Mouse (Mus musculus): ENCODE results near the gene Mxi1. TPM values are rescaled to one million over a fixed set of nuclear protein-coding genes. Genes with fewer than 3 reads are reported as not detected.

The Mxi1 gene
- polyA plus RNA-seq, 1 experiment from 2014 or later = 28.6 TPM

DNA sequence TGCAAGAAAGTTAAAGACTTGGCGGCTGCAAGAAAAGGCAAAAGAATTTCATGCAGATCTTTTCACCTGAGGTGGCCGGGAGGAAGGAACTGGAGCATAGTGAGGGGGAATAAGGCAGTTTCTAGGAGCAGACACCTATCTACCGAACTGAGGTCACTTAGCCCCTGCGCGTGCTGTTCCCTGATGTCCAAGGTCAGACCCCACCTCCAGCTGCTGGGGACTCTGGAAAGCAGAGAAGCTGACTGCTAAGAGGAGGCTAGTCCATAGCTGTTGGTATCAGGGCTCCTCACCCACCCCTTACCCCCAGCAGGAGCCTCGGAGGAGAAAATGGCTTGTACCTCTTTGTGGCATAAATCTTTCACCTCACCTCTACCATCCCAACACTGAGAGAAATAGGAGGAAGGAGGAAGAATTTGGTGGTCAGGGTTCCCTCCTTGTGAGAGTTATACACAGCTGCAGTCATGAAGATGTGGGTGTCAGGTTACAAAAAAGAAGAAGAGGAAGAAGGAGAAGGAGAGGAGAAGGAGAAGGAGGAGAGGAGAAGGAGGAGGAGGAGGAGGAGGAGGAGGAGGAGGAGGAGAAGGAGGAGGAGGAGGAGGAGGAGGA, 111.4 kb downstream of the Mxi1 start:
- no peaks in the 10 kb centered on the region for H3K36me3 ChIP-seq (ENCODE audit: control insufficient read depth, insufficient read depth, low read length)
- peaks cover 2% of the 10 kb centered on the region for H3K4me1 ChIP-seq (replicated peaks; ENCODE audit: control insufficient read depth, insufficient read depth)
- TF ChIP-seq CTCF (IDR thresholded peaks at IDR 0.05; ENCODE audit: low read depth) (no peak), EP300 (optimal IDR thresholded peaks at IDR 0.05) (no peak)
- DNase-seq (ENCODE audit: low spot score) = no peak
- no peak; the same call in 1 of the 2 replicates for ATAC-seq (ENCODE audit: low FRiP score, low TSS enrichment)
- peak overlapping the region; percentile 34; the same call in 1 of the 2 replicates for H3K4me3 ChIP-seq (ENCODE audit: low read depth, low read length)
- no peak overlapping the region for H3K9ac ChIP-seq (ENCODE audit: low read length)
- 0 out of 2 replicates have a peak overlapping the region, but pooled peaks have one; percentile 49 for H3K27ac ChIP-seq (replicated peaks)
- H3K27me3 ChIP-seq (ENCODE audit: control insufficient read depth, insufficient read depth, low read length) = no peaks in the 10 kb centered on the region
- 0% methylated on average over 6 of the region's 6 CpGs for WGBS
- H3K4me2 ChIP-seq (replicated peaks; ENCODE audit: low read depth) = peak overlapping the region; percentile 62
- H3K9me3 ChIP-seq (ENCODE audit: control insufficient read depth, low read length) = no peaks in the 10 kb centered on the region

DNA sequence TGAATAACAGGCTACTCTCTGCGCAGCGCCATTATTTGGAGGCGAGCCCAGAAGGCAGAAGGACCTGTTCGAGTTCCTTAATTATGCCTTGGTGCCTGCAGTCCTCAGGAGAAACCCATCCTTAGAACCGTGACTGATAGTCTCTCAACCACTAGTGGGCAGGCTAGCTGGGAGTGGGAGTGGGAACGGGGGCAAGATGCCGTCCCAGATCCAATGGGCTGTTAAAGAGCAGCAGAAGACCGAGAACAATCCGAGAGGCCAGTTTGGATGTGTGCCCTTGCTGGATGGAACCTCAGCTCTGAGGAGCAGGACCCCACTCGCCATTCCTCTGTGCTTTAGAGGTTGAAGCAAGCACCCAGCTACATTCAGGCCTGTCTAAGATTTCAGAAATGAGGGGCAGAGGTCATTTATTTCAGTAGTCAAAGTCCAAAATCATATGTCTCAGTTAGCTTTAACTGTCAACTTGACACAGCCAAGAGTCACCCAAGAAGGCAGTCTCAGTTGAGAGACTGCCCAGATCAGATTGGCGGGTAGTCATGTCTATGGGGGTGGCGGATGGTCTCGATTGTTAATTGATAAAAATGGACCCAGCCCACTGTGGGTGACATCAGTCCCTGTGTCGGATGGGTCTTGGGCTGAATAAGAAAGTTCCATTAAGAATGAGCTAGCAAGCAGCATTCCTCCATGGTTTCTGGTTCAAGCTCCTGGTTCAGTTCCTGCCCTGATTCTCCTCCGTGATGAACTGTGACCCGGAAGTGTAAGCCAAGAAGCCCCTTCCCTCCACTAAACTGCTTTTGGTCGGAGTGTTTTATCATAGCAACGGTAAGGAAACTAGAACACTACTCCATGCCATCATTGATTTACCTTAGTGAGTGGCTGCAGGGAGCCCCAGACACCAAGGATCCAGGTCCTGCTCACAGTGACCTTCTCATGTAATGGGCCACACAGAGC, 112.3 kb downstream of the Mxi1 start:
- Histone ChIP-seq H3K9me3 (ENCODE audit: control insufficient read depth, low read length) (no peaks in the 10 kb centered on the region), H3K4me2 (replicated peaks; ENCODE audit: low read depth) (no peak overlapping the region), H3K27ac (replicated peaks) (no peak overlapping the region), H3K9ac (ENCODE audit: low read length) (no peak overlapping the region), H3K27me3 (ENCODE audit: control insufficient read depth, insufficient read depth, low read length) (no peaks in the 10 kb centered on the region), H3K4me3 (ENCODE audit: low read depth, low read length) (no peak overlapping the region), H3K4me1 (replicated peaks; ENCODE audit: control insufficient read depth, insufficient read depth) (peaks cover 6% of the 10 kb centered on the region), H3K36me3 (ENCODE audit: control insufficient read depth, insufficient read depth, low read length) (no peaks in the 10 kb centered on the region)
- WGBS = 58% methylated on average over 18 of the region's 18 CpGs
- TF ChIP-seq EP300 (optimal IDR thresholded peaks at IDR 0.05) (no peak), CTCF (IDR thresholded peaks at IDR 0.05; ENCODE audit: low read depth) (peak; percentile 56)
- no peak for DNase-seq (ENCODE audit: low spot score)
- no peak for ATAC-seq (ENCODE audit: low FRiP score, low TSS enrichment)

DNA sequence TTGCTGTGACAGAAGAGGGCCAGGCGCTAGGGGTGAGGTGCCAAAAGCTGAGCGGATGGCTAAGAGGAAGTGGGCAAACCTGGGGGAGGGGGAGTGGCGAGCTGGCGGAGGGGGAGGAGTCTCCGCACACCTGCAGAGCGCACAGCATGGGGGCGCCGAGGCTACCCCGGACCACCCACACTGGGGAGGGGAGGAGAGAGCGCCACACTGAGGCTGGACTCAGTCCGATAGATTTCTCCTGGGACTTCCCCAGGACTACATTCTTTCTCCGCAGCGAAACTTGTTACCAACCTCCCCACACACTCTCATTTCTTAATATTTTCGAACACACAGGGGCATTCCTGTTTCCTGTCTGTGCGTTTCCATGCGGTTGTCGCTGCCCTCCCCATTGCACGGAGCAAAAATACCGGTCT, 113.0 kb downstream of the Mxi1 start:
- Histone ChIP-seq H3K4me1 (replicated peaks; ENCODE audit: control insufficient read depth, insufficient read depth) (peaks cover 9% of the 10 kb centered on the region), H3K27ac (replicated peaks) (no peak overlapping the region), H3K36me3 (ENCODE audit: control insufficient read depth, insufficient read depth, low read length) (no peaks in the 10 kb centered on the region), H3K4me3 (ENCODE audit: low read depth, low read length) (no peak overlapping the region), H3K4me2 (replicated peaks; ENCODE audit: low read depth) (no peak overlapping the region), H3K9ac (ENCODE audit: low read length) (no peak overlapping the region), H3K27me3 (ENCODE audit: control insufficient read depth, insufficient read depth, low read length) (no peaks in the 10 kb centered on the region), H3K9me3 (ENCODE audit: control insufficient read depth, low read length) (no peaks in the 10 kb centered on the region)
- ATAC-seq (ENCODE audit: low FRiP score, low TSS enrichment) (no peak), DNase-seq (ENCODE audit: low spot score) (no peak)
- 24% methylated on average over 18 of the region's 19 CpGs for WGBS
- TF ChIP-seq CTCF (IDR thresholded peaks at IDR 0.05; ENCODE audit: low read depth) = no peak
- TF ChIP-seq EP300 (optimal IDR thresholded peaks at IDR 0.05) = no peak

DNA sequence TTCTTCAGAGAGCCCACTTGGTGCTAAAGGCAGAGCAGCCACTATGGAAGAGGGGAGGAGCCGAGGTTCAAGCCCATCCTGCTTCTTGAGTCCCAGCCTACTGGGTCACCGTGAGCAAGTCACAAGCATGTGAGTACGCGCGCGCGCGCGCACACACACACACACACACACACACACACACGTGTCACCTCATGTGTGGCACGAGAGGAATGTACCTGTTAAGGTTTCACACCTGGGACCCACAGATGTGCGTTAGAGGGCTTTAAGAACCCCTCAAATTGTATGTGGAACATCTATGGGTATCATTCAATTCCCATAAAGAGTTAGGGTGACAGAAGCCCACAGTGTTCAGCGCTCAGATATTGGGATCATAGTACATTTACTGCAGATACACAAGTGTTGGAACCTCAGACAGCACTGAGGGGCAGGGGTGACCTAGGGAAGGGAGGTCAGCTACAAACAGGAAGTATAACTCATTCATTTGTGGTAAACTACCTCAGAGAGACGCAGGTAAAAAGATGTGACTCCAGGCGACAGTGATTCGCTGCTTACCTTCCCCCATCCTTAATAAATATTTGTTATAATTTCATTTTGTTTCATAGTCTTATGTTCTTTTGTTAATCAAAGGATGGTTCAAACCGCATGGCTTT, 113.6 kb downstream of the Mxi1 start:
- H3K4me3 ChIP-seq (ENCODE audit: low read depth, low read length) = no peak overlapping the region
- H3K9me3 ChIP-seq (ENCODE audit: control insufficient read depth, low read length) = no peaks in the 10 kb centered on the region
- no peak for DNase-seq (ENCODE audit: low spot score)
- H3K4me1 ChIP-seq (replicated peaks; ENCODE audit: control insufficient read depth, insufficient read depth) = peaks cover 9% of the 10 kb centered on the region
- 61% methylated on average over 17 of the region's 17 CpGs for WGBS
- TF ChIP-seq CTCF (IDR thresholded peaks at IDR 0.05; ENCODE audit: low read depth) = no peak
- TF ChIP-seq EP300 (optimal IDR thresholded peaks at IDR 0.05) = no peak
- H3K27me3 ChIP-seq (ENCODE audit: control insufficient read depth, insufficient read depth, low read length) = no peaks in the 10 kb centered on the region
- no peak overlapping the region for H3K9ac ChIP-seq (ENCODE audit: low read length)
- ATAC-seq (ENCODE audit: low FRiP score, low TSS enrichment) = no peak
- H3K36me3 ChIP-seq (ENCODE audit: control insufficient read depth, insufficient read depth, low read length) = no peaks in the 10 kb centered on the region
- H3K27ac ChIP-seq (replicated peaks) = no peak overlapping the region
- no peak overlapping the region for H3K4me2 ChIP-seq (replicated peaks; ENCODE audit: low read depth)

DNA sequence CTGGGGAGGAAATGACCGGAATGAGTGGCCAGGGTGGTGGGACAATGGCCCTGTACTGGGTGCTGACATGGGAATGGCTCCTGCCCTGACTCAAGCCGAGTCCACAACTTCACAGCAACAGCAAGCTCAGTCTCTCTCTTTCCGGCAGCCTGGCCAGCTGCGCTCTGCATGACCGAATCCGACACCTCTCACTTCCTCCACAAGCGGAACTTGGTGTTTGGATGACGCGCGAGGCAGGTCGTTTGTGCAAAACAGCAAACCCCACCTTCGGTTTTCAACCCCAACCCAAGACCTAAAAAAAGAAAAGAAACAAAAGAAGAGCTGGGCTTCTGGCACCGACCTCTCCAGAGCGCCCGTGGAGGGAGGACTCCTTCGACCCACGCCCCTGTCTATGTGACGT, 114.3 kb downstream of the Mxi1 start:
- no peak overlapping the region for H3K27ac ChIP-seq (replicated peaks)
- no peak overlapping the region for H3K9ac ChIP-seq (ENCODE audit: low read length)
- ATAC-seq (ENCODE audit: low FRiP score, low TSS enrichment) = no peak
- H3K36me3 ChIP-seq (ENCODE audit: control insufficient read depth, insufficient read depth, low read length) = no peaks in the 10 kb centered on the region
- H3K4me3 ChIP-seq (ENCODE audit: low read depth, low read length) = no peak overlapping the region
- H3K27me3 ChIP-seq (ENCODE audit: control insufficient read depth, insufficient read depth, low read length) = no peaks in the 10 kb centered on the region
- no peaks in the 10 kb centered on the region for H3K9me3 ChIP-seq (ENCODE audit: control insufficient read depth, low read length)
- DNase-seq (ENCODE audit: low spot score) = no peak
- TF ChIP-seq CTCF (IDR thresholded peaks at IDR 0.05; ENCODE audit: low read depth) = no peak
- no peak for TF ChIP-seq EP300 (optimal IDR thresholded peaks at IDR 0.05)
- peaks cover 9% of the 10 kb centered on the region for H3K4me1 ChIP-seq (replicated peaks; ENCODE audit: control insufficient read depth, insufficient read depth)
- 57% methylated on average over 18 of the region's 18 CpGs for WGBS
- H3K4me2 ChIP-seq (replicated peaks; ENCODE audit: low read depth) = 0 out of 2 replicates have a peak overlapping the region, but pooled peaks have one; percentile 14

Other genes with a start within 250 kb of the Mxi1 start
- gene Add3, start 170.1 kb upstream of the Mxi1 start, polyA plus RNA-seq (2015; fragmentation: Nextera tagmentation; extraction: Ambion mirVana) = 48.2 and 52.4 TPM in 2 replicates
- not detected in 2 replicates for gene Gm10197, start 61.2 kb downstream of the Mxi1 start, polyA plus RNA-seq (2015; fragmentation: Nextera tagmentation; extraction: Ambion mirVana)
- 26.1 and 26.6 TPM in 2 replicates for gene Smndc1, start 80.1 kb downstream of the Mxi1 start, polyA plus RNA-seq (2015; fragmentation: Nextera tagmentation; extraction: Ambion mirVana)
- 14.1 and 18.5 TPM in 2 replicates for gene Dusp5, start 218.6 kb downstream of the Mxi1 start, polyA plus RNA-seq (2015; fragmentation: Nextera tagmentation; extraction: Ambion mirVana)